Mouse (Mus musculus): ENCODE data around the gene Egfr.

Gene Egfr

DNA sequence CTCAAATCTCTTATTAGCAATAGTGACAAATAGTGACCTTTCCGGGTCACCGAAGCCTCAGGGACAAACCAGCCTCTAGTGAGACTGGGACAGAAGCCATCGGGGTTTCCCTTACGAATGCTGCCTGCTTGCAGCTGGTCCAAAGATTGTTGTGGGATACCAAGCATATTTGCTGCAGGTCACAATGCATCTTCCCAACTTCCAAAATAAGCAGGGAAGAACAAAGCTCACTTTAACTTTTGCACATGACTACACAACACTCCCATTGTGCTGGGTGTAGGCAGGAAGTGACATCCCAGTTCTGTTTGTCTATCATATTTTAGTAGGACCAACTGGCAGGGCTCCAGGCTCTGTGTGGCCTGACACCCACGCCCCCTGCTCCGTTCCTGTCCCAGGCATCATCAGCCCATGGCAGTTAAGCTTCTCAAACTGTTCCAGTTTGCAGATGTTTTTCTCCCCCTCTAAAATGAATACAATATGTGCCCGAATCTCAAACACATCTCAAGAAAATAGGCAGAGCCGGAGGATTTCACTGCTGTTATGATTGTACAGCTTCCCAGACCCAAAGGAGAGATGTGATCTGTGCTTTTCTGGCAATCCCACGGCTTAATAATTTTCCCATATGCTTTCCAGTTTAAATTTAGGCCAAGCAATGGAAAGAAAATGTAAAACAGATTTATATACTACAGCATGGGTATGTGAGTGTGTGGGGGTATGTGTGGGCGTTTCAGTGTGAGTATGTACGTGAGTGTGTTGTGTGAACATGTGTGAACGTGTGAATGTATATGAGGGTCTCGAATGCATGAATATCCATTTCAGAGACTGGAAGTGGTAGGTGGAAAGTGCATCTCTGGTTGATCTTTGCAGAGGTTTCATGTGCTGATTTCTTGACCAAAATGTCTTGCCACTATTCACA lies 143.7 kb downstream of the Egfr start:
- DNase-seq (ENCODE audit: low spot score in 2 of 2), result no peak

DNA sequence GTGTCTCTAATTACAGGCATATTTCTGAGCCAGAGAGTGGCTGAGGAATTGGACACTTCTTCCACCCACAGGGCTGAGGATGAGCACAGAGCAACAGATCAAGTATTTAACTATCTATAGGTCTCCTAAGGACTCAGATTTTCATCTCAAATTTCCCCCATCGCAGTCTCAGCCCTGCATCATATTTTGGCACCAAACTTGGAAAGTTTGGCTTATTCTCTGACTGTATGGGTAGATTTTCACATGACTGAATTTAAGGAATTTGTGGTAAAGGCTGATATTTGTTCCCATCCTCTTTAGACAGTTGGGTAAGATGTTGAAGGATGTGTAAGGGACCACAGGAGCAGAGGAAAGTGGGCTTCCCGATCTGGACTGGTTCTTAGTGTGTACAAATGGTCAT lies 145.7 kb downstream of the Egfr start:
- no peak for DNase-seq (ENCODE audit: low spot score in 2 of 2)

DNA sequence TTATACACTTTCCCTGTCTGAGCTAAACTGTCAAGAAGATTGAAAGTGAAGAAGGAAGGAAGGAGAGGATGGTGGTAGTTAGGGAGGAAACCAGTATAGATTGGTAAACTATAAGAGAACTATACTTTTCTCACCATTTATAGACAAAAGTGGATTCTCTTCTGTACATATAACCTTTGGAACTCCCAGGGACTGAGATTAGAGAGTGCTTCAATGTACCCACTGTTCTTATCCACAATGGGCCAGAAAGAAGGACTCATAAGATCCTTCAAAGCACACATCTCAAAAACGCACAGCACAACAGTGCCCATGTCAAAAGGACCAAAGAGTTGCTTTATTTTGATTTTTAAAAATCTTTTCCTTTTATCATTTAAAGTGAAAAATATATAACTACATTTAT lies 148.2 kb downstream of the Egfr start:
- no peak for DNase-seq (ENCODE audit: low spot score in 2 of 2)

DNA sequence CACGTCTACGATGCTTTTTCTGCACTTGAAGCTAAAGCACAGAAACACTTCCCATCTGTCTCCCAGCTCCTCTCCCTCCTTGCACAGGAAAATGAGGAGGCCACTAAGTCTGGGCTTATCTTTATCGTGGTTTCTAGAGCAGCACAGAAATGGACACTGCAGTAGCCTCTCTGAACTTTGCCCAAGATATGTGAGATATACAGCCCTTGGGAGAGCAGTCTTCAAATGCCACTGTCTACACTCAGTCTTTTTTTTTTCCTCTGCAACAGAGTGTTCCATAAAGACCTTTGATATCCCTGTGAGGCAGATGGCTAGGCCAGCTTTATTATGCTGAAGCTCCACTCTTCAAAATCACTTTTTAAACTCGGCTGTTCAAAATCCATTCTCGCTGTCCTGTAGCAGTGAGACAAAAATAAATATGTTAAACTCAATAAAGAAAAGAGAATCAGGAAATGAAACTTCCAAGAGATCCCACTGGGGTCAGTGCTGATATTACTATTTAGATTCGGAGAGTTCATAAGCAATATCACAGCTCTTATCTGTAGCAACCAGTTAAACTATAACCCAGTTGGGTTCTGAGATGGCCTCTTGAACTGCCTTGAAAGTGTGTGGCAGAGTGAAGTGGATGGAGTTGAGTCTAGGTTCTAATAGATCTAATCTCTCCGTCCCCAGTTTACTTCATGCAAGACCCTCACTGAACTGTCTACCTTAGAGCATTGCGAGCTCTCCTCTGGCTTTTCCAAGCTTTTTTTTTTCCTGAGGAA lies 148.8 kb downstream of the Egfr start:
- DNase-seq (ENCODE audit: low spot score in 2 of 2), result no peak

DNA sequence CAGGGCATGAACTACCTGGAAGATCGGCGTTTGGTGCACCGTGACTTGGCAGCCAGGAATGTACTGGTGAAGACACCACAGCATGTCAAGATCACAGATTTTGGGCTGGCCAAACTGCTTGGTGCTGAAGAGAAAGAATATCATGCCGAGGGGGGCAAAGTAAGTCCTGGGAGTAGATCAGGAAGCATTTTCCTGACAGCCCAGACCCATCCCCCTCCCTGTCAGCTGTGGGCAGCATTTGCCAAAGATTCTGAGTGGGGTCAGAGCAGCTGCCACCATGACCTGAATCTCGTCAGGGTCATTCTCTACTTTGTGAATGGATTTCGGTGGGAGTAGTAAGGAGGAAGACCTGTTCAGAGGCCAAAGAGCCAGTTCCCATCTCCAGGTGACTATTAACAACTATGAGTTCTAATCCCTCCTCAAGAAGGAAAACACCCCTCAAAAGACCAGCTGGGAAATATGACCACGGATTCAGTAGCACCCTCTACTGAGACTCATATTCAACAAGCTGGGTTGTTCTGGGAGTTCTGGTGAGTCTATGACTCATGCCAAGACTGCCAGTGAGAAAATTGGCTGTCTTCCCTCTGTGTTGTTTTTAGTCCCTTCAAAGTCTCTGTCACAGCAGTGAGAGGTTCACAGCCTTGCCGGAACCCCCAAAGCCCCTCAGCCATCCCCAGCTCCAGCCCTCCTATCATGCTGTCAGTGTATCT lies 152.5 kb downstream of the Egfr start:
- no peak for DNase-seq (ENCODE audit: low spot score in 2 of 2)

DNA sequence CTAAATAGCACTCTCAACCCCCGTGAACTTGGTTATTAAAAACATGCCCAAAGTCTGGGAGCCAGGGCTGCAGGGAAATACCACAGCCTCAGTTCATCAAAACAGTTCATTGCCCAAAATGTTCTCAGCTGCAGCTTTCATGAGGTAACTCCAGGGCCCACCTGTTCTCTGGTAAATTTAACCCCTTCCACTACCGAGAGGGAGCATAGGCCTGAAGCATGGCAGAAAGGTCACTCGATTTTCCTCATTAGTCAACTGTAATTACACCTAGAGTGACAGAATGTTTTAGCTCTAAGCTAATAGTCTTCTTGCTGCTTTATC lies 153.0 kb downstream of the Egfr start:
- DNase-seq (ENCODE audit: low spot score in 2 of 2), result no peak

DNA sequence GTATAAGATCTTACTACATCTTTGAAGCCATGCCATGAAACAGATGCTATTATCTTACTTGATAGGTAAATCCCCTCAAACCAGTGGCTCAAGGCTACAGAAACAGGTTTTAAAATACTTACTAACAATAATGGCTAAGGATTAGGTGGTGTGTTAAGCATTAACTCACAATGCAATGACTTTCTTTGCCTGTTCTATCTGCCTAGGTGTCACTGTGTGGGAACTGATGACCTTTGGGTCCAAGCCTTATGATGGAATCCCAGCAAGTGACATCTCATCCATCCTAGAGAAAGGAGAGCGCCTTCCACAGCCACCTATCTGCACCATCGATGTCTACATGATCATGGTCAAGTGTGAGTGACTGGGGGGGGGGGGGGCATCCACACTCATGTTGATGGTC lies 154.5 kb downstream of the Egfr start:
- no peak for DNase-seq (ENCODE audit: low spot score in 2 of 2)

DNA sequence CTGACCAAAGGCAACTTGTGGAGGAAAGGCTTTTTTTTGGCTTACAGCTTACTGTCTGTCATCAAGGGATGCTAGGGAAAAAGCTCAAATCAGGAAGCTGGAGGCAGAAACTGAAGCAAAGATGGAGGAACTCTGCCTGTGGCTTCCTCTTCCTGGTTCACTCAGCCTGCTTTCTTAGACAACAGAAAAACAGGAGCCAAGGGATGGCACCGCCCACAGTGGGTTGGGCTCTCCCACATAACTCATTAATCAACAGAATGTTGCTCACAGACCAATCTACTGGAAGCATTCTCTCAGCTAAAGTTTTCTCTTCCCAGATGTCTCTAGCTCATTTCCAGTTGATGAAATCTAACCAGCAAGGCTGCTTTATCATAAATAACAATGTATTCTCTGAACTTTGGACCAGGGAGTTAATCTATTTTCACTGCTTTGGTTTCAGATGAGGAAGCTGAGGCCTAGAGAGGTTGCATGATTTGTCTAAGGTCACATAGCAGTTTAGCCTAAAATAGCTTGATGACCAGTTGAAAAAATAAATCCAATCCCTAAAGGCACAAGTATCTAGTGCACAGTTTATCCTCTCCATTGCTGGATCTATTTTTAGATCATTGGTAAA lies 155.6 kb downstream of the Egfr start:
- no peak for DNase-seq (ENCODE audit: low spot score in 2 of 2)

DNA sequence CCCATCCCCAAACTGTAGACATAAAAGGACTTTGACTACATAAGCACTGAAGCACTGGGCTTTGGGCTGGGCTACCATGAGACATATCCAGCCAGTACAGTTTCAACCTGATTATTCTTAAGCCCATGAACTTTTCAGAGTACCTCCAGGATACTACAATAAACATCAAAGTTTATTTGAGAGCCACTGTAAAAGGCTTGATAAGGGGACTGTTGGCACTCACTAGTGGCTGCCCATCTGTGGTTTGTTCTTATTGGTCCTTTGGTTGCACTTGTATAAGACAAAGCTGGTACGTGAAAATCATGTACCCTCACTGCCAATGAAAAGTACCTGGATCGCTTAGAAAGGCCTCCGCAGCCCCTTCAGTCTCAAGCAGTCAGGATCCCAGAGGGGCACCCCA lies 162.8 kb downstream of the Egfr start:
- no peak for DNase-seq (ENCODE audit: low spot score in 2 of 2)

DNA sequence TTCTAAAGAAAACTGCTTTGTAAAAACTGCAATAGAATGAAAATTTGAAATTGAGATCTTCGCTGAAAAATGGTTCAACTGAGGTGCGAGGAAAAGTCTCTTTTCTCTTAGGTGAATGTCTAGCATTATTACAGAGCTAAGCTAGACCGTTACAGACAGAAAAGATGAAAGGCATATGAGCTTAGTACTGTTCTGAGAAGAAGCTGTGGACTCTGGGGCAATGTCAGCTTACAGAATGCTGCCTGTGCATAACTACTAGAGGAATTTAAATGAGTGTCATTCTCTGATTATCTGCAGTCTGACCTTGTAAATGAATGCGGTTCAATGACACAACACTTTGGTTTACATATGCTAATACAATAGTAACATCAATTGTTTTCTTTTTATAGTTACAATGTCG lies 163.8 kb downstream of the Egfr start:
- DNase-seq (ENCODE audit: low spot score in 2 of 2), result no peak

DNA sequence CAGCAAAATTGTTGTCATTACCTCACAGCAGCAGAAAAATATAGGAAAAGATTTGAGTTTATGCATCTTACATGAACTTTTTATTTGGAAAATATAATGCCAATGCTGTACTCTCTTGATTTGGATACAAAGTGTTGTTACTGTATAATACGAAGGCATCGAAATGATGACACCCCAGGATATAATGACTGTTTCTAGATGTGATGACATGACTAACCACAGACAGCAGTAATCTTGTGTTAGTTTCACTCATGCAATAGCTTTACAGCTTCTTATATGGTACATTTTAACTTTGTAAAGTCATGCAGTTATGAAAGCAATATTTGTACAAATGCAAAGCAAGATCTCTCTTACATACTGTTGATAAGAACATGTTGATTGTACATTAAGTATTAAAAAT lies 165.5 kb downstream of the Egfr start:
- no peak for DNase-seq (ENCODE audit: low spot score in 2 of 2)

DNA sequence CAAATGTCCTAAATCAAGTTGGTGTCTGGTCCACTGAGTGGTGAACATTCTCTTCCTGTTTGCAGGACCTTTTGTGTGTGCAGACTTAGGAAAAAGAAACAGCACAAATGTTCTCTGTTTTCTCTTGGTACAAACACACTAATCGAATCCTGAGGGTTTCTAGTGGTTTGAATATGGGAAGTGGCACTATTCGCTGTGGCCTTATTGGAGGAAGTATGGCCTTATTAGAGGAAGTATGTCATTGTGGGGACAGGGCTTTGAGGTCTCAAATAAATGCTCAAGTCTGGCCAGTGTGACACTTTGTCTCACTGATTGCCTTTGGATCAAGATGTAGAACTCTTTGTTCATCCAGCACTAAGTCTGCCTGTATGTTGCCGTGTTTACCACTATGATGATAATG lies 180.2 kb downstream of the Egfr start:
- DNase-seq (ENCODE audit: low spot score in 2 of 2), result no peak

DNA sequence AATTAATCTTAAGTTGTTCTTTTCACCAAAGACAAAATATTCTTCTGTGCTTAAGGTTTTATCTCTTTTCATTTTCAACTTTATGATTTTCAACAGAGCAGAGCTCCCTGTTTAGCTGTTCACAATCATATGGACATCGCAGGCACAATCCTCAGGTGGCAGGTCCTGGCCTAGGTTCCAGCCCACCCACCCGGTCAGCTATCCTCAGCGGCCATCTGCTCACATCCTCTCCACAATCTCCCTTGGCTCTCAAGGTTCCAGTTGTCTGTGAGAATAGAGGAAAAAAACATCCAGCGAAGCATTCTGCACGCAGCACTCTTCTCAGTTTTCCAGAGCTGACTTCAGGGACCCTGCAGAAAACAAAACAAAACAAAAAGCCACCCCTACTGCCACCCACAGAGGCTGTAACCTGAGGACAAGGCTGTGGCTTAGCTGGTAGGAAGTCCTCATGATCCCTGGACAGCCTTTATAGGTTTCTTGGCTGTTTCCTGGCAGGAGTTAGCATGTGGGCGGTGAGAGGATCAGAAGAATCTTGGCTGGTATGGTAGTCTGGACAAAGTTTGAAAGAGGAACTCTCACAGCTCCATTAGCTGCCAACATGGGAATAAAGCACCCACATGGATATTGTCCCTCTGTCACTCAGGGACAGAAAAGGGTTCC lies 183.7 kb downstream of the Egfr start:
- no peak for DNase-seq (ENCODE audit: low spot score in 2 of 2)

DNA sequence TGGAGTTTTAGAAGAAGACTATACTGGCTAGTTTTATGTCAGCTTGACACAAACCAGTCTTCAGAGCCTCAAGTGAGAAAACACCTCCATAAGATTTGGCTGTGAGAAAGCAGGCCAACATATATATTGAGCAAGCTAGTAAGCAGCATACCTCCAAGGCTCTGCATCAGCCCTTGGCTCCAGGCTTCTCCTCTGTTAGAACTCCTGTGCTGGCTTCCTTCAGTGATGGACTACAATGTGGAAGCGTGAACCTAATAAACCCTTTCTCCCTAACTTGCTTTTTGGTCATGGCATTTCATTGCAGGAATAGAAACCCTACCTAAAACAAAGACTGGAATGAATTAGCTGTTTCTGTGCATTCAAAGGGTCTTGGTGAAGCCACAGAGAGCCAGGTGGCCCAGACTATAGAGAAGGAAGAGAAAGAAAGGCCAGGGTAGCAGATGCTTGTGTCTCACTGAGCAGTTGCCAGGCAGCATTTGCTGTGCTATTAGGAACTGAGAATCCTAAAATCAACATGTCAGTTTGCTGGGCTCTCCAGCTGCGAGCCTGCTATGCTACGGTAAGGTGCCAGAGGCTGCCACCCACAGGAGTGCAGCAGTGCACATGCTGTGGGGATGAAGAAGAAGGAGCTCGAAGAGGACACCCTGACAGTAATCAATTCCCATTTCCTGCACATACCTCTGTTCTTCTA lies 189.2 kb downstream of the Egfr start:
- DNase-seq (ENCODE audit: low spot score in 2 of 2), result no peak

DNA sequence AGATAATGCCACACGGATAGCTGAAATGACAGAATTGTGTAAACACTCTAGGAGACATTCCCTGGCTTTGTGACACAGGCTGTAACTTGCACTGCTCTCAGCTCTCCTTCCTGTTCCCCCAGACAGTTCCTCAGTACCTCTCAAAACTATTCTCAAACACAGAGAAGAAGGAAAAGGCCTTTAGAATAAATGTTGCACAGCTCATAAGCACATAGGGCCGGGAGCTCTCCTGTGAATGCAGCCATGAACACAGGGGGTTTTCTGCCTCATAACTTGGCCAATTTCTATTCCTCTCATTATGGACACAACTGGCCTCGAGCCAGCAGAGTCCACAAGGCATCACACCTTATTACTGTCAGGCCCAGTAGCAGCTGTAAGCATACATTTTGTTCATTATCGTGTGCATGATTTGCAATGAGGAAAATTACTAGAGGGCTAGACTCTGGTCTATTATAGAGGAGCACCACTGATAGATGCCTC lies 190.0 kb downstream of the Egfr start:
- no peak for DNase-seq (ENCODE audit: low spot score in 2 of 2)

DNA sequence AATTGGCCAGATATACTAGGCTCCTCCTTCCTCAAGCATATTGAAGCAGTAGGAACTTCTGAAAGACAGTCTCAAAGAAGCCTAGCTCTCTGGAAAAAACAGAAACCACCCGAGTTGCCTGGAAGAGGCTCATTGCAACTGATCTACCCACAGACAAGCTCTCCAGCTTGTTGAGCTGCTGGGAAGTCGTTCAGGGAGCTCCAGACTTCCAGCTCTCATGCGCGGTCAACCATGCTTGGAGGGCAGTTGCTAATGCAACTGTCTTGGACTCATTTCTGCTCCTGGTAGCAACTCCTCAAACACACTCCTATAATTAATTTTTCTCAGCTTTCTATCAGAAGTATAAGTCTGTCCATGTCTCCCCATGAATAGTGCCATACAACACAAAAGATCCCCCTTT lies 191.0 kb downstream of the Egfr start:
- DNase-seq (ENCODE audit: low spot score in 2 of 2), result no peak

DNA sequence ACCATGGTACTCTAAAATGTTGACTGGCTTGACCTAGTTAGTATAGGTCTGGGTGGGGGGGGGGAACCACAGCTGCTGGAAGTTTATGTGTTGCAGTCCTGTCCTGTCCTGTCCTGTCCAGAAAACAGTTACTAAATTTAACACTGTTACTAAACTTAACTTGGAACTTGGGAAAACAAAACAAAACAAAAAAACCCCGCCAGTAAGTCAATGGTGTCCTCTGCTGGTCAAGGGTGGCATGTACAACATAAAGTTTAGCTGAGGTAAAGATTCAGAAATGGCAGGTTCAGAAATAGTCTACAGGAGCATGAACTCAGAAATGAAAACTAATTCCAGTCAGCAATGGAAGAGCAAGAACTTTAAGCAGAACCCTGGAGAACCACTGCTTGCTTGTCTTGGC lies 196.8 kb downstream of the Egfr start:
- DNase-seq (ENCODE audit: low spot score in 2 of 2), result peak in 1 of 2 experiments; percentile 10

DNA sequence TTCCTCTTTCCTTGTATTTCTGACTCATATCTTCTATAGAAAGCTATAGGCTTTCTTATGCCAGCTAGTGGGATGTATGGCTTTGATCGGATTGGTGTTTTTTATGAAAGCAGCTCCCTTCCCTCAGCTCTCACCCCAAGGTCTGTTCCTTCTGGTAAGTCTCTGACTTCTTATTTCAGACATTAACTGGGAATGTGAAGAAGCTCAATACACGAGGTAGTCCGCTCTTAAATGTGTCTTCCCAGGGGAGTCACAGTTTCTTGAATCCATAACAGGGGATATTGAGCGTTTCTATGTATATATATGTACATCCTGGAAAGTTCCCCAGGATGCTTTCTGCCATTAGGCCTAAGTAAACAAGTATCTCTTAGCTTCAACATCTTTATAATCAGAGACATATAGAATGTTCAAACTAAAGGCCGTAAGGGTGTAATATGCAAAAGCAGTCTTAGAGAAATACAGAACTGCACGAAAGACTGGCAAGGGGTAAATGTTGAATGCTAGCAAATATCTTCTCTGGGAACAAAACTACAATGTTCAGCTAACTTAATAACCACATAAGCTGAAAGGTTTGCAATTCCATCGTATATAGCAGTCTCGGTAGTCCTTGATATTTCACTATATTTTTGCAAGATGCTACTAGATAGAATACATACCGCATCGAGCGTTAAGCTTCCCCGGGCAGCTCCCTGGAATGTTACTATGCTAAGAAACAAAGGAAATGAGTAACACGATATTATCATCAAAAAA lies 198.4 kb downstream of the Egfr start:
- DNase-seq (ENCODE audit: low spot score in 2 of 2), result no peak

DNA sequence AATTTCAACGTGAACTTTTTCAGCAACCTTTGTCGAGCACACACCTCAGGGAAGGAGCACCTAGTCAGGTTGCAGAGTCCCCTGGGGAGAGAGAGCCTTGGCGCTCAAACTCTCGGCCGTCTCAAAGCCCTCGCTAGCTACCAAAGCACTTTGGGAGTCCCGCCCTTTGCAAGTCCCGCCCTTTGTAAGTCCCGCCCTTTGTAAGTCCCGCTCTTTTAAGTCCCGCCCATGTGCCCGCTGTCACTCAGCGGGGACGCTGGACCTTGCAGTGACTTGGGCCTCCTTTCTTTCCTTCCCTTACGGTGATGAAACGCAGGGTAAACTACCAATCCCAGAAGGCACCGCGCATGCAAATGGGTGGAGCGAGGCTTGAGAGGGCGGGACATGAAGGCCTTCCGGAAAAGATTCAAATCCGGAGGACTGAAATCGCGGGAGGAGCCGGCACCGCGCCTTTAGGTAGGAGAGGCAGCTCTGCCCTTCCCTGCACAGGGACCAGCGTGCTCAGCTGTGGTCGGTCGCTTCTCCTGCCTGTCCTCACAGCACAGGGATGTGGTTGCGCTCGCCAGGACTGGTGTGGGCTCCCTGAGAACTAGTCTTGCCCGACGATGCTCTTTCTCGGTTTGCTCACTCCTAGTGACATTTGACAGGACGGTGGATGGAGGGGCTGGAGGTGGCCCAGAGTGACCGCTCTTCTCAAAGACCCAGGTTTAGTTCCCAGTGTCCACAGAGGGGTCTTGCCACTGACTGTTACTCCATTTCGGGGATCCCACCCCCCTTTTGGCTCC lies 199.2 kb downstream of the Egfr start, which contains the start of gene Fbxo48:
Fbxo48 (plus strand) TSS at position 400 of the 785 bp plus-strand sequence.
- DNase-seq (ENCODE audit: low spot score in 2 of 2), result peak; percentile 91 to 95

DNA sequence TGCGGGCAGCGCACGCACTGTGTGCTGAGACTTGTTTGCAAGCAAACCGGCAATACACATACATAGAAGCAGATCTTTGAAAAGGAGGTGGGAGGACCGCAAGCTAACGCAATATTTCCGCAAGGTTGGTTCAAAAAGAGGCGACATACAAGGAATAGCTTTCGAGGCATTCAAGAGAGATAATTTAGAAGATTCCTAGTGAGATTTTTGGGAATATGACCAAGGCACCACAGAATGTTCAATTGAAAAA lies 199.7 kb downstream of the Egfr start:
- DNase-seq (ENCODE audit: low spot score in 2 of 2), result peak in 1 of 2 experiments; percentile 21

All from thymus, postnatal 10 days (tissue).